Mouse (Mus musculus): ENCODE data around the gene Mpped1. TPM values are rescaled to one million over a fixed set of nuclear protein-coding genes. Genes with fewer than 3 reads are reported as not detected.

Mpped1 gene
- total RNA-seq (2017), result not detected in 3 replicates

- ATAC-seq (replicated peaks; ENCODE audit: insufficient number of reproducible peaks, low FRiP score, low TSS enrichment, poor library complexity, severe bottlenecking), result no peak
Measured at GRCm38 (mm10) chr15:83779387-83779786, at the start of gene Mpped1. TSS of gene Mpped1 (plus strand) at chr15:83779467.

GRCm38 (mm10) chr15:83740676-83741422 is 38.4 kb upstream of the Mpped1 start:
- ATAC-seq (replicated peaks; ENCODE audit: insufficient number of reproducible peaks, low FRiP score, low TSS enrichment, poor library complexity, severe bottlenecking), result no peak

DNA sequence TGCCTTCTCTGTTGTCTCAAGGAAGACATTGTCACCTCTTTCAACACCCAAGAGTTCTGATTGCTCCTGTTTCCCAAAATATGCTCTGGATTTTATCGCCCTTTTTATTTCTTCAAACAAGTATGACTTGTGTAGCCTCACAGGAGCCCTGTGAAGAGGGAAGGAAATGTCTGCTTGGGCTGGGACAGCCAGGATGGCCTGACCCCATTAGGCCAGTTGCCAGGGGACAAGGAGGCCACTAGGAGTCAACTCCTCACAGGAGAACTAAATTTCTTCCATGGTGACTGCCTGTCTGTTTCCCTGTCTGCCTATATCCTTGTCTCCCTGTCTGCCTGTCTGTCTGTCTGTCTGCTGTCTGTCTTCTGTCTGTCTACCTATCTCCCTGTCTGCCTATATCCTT is 37.2 kb upstream of the Mpped1 start:
- ATAC-seq (replicated peaks; ENCODE audit: insufficient number of reproducible peaks, low FRiP score, low TSS enrichment, poor library complexity, severe bottlenecking), result no peak

DNA sequence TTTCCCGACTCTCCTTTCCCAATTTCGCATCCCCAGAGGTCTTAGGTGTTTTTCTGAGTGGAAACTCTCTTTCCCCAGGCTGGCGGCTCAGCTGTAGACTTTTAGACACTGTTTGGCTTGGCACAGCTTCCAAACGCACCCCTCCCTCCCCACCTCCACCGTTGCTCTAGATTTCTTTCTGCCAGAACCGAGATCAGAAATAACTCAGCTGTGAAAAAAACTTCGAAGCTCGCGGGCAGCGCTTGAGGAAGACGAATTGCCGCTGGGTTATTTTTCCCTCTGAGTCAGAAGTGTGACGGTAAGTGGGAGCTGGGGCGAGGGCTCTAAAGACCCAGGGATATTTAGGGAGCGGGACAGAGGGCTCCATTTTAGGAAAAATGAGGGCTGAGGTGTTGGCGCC is 33.0 kb upstream of the Mpped1 start:
- no peak for ATAC-seq (replicated peaks; ENCODE audit: insufficient number of reproducible peaks, low FRiP score, low TSS enrichment, poor library complexity, severe bottlenecking)

- no peak for ATAC-seq (replicated peaks; ENCODE audit: insufficient number of reproducible peaks, low FRiP score, low TSS enrichment, poor library complexity, severe bottlenecking)
Measured at GRCm38 (mm10) chr15:83748986-83749385, 30.3 kb upstream of the Mpped1 start.

GRCm38 (mm10) chr15:83749436-83749835 is 29.8 kb upstream of the Mpped1 start:
- ATAC-seq (replicated peaks; ENCODE audit: insufficient number of reproducible peaks, low FRiP score, low TSS enrichment, poor library complexity, severe bottlenecking), result no peak

DNA sequence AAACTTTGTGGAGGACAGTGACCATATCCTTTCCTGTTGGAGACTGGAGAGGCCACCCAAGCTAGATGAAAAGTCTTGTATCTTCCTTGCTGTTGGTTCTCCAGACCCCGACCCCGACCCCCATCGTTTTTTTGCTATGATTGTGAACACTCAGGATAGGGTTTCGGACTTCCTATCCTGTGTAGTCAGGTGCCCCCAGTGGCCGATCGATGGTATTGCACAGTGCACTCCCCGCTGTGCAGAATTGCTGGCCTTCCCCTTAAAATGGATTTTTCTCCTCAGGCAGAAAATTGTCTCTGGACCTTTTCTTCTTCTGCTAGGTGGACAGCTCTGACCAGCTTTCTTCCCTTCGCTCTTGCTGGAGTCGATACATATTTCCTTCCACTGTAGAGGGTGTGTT is 22.5 kb upstream of the Mpped1 start:
- no peak for ATAC-seq (replicated peaks; ENCODE audit: insufficient number of reproducible peaks, low FRiP score, low TSS enrichment, poor library complexity, severe bottlenecking)

GRCm38 (mm10) chr15:83758958-83759357 is 20.3 kb upstream of the Mpped1 start:
- no peak for ATAC-seq (replicated peaks; ENCODE audit: insufficient number of reproducible peaks, low FRiP score, low TSS enrichment, poor library complexity, severe bottlenecking)

DNA sequence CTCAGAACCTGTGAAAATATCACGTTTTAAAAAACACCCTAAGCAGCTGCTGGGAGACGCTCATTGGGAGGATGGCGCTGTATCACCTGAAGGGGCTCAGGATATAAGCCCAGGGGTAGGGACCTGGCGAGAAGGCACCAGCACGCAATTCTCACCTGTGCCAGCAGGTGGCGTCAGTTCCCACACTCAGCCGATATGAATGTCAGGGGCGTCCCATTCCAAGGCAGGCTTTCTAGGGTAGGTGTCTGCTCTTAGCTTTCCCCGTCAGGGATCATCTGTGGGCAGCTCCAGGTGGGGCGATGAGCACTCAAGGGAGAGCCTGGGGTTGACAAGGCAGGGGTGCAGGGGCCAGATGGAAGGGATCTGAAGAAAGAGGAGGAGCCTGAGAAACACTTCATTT is 18.6 kb upstream of the Mpped1 start:
- no peak for ATAC-seq (replicated peaks; ENCODE audit: insufficient number of reproducible peaks, low FRiP score, low TSS enrichment, poor library complexity, severe bottlenecking)

DNA sequence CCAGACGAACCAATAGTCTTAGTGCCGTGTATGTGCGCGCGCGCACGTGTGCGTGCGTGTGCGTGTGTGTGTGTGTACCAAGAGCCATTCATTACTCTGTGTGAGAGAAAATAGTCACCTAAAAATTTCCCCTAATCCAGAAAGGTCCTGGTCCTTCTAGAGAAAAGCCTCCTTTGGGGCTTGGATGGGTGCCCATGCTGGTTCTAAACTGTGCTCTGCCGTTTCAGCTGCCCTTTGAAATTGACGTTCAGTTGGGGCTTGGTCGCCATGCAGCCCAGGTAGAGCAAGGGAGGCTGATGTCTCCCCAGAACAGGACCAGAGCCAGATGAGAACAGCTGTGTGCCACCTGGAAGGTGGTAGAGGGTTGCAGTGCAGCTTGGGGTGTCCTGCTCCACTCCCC is 17.8 kb upstream of the Mpped1 start:
- no peak for ATAC-seq (replicated peaks; ENCODE audit: insufficient number of reproducible peaks, low FRiP score, low TSS enrichment, poor library complexity, severe bottlenecking)

DNA sequence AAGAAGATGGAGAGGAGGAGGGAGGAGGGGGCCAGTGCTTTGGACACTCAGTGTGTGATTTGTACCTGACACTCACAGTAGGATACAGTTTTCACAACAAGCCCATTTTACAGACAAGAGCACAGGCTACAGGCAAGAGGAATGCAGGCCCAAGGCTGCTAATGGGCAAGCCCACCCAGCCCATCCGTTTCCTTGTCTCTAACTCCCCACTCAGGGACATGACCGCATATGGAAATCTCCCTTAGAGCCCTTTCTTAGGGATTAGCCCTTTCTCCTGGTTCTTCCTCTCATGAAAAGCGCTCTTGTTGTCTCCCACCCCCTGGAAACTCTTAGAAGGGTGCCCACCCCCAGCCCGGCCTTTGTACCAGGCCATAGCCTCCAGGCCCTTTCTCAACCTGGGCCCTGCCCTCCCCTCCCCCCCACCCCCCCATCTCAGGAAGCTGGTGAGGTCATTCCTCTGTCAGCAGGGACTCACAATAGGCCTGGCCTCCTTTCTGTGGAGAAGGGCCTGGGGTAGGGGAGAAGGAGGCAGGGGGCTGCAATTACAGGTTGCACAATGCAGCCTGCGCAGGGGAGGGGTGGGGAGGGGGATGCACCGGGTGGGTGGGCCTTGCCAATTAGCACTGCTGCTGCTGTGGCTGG is 13.8 kb upstream of the Mpped1 start:
- no peak for ATAC-seq (replicated peaks; ENCODE audit: insufficient number of reproducible peaks, low FRiP score, low TSS enrichment, poor library complexity, severe bottlenecking)

GRCm38 (mm10) chr15:83771346-83772053 is 7.8 kb upstream of the Mpped1 start:
- ATAC-seq (replicated peaks; ENCODE audit: insufficient number of reproducible peaks, low FRiP score, low TSS enrichment, poor library complexity, severe bottlenecking), result no peak

GRCm38 (mm10) chr15:83772460-83772859 is 6.8 kb upstream of the Mpped1 start:
- no peak for ATAC-seq (replicated peaks; ENCODE audit: insufficient number of reproducible peaks, low FRiP score, low TSS enrichment, poor library complexity, severe bottlenecking)

DNA sequence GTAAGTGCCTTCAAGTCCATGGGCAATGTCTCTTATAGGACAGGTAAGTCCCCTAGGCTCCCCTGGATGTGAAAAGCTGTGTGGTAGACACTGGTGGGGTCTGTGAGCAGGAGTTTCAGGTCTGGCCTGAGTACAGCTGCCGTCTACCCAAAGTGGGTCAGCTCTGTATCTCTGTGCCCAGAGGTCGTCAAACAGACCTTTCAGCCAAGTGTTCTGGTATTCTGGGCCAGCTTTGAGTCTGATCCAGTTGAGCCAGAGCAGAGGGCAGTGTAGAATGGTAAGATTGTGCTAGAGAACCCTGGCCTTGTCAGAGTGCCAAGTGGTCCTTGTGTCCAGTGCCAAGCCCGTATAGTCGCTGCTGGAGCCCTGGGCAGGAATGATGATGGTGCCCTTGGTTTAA is 6.3 kb upstream of the Mpped1 start:
- ATAC-seq (replicated peaks; ENCODE audit: insufficient number of reproducible peaks, low FRiP score, low TSS enrichment, poor library complexity, severe bottlenecking), result no peak

DNA sequence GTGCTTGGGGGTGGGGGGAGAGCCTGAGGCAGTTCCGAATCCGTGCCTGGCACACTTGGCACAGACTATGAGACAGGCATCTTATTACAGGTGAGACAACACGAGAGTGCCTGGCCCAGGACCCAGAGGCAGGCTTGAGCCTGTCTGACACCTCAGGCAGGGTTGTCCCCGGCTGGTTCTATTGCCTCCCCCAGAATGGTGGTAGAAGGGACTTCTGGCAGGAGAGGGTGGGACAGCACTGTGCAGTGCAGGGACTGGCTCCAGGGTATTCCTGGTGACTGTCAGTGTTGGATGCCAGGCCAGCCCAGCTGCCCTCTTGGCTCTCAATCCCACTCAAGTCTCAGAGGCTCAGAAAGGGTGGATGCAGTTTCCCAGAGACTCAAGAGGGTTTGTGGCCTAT is 4.3 kb upstream of the Mpped1 start:
- no peak for ATAC-seq (replicated peaks; ENCODE audit: insufficient number of reproducible peaks, low FRiP score, low TSS enrichment, poor library complexity, severe bottlenecking)

DNA sequence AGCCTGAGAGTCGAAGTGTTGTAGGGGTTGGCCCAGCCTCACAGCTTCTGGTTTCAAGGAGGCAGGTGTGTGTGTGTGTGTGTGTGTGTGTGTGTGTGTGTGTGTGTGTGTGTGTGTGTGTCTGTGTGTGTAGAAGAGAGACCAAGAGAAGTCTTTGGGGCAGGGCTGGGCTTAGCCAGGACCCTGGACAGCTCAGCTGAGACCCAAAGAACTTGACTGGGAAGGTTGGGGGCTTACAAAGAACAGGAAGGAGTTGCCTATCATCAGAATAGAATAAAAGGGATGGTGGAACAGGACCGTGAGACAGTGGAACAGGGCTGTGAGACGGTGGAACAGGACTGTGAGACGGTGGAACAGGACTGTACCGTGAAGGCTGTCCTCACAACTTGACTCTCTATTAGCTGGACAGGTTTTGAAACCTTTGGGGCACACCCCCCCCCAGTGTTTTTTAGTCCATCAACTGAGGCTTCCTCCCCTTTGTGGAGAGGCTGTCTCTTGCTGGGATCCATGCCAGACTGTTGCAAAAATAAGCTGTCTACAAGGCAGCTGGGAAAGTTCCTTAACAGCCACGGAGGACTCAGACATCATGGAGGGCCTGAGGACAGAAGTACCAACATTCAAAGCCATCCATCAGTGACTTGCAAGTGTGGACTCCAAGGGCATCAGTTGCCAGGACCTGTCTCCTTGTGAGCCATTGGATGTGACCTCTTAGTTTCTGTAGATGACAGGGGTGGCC is 2.8 kb upstream of the Mpped1 start:
- ATAC-seq (replicated peaks; ENCODE audit: insufficient number of reproducible peaks, low FRiP score, low TSS enrichment, poor library complexity, severe bottlenecking), result no peak

DNA sequence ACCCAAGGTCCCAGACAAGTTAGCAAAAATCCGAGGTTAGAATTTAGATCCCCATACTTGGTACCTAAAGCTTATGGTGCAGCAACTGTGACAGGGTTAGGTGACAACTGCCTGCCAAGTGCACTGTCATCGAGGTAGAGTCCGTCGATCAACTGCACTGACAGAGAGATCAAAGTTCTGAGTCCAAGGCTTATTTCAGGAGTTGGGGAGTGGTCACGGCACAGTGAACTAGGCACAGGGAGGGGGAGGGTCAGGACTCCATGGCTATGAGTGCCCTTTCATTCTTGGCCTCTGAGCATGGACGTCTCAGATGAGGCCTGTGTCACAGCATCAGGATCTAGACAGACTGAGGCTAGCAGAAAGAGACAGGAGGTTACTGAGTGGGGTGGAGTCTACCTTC is 1.8 kb upstream of the Mpped1 start:
- no peak for ATAC-seq (replicated peaks; ENCODE audit: insufficient number of reproducible peaks, low FRiP score, low TSS enrichment, poor library complexity, severe bottlenecking)

GRCm38 (mm10) chr15:83779855-83780740 is 831 bp downstream of the Mpped1 start:
- ATAC-seq (replicated peaks; ENCODE audit: insufficient number of reproducible peaks, low FRiP score, low TSS enrichment, poor library complexity, severe bottlenecking), result no peak
